Mouse (Mus musculus) monocyte, adult 2 months (primary cell): ENCODE results near the gene Arhgef12.

Source experiments
- DNase-seq, 2 experiments: peaks; one replicate each; pipeline ENCODE4 v3.0.0; 2022; ENCODE audit warnings: low spot score in 2 of 2, low read depth in 1 of 2

Gene Arhgef12

DNA sequence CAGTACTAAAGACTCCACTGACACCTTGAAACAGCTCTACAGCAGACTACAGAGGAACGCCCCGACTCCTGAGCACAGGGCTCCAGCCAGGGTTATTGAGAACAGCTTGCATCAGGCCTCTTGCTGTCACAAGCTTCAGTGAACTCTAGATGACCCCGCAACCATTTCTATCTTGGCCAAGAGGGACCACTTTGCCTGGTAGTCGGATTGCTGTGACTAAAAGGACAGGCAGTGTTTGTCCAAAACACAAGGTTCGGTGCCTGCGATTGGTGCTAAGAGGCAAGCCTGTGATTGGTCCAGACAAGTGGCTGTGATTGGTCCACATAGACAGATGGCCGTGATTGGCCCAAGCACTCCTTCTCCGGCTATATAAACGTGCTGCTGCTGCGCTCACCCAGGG lies 179.5 kb downstream of the Arhgef12 start:
- DNase-seq: no peak

DNA sequence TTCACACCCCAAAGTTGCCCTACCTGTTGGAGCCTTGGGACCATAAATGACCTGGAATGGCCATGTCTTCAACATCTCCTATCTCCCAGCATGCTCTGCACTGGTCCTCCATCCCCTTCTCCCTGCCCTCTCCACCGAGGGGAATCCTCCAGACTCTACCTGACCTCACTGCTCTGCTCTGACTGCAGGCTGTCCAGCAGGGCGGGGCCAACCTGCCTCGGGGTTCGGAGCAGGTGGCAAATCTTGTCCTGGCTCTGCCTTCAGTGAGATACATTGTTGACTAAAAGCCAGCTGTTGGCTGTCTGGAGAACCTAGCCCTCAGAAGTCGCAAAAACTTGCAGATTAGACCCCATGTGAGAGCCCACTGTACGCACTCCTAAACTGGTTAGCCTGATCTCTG lies 180.5 kb downstream of the Arhgef12 start:
- DNase-seq: no peak

DNA sequence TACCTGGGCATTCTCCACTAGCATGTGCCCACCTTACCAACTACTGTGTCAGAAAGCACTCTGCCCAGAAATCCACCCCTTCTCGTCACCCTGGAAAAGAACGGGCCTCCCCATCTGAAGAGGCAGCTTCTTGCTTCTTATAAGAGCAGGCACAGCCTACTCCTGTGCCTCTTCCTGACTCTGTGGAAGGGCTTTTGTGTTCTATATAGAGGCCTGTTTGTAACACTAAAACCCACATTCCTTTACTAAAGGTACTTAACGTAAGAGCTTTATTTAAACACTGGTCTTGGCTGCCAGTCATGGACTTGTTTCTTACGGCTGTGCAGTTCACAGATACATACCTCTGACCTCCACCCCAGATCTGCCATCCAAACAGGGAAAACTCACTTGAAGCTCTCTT lies 185.2 kb downstream of the Arhgef12 start:
- DNase-seq: no peak

DNA sequence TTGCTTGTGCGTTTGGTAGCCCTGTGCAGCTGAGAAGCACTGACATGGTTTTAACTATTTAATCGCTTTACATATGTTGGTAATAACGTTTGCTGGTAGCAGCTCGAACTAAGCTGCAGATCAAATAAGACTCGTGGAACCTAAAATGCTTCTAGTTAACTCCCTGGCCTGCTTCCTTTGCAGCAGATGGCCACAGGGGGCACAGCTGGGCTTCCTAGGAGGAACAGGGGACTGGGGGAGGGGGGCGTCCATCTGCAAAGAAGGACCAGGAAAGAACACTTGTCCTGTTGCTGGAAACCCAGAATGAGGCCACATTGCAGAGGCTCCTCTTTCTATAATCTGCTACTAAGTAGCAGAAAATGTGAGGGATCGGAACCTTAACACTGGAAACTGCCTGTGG lies 186.8 kb downstream of the Arhgef12 start:
- DNase-seq: no peak

DNA sequence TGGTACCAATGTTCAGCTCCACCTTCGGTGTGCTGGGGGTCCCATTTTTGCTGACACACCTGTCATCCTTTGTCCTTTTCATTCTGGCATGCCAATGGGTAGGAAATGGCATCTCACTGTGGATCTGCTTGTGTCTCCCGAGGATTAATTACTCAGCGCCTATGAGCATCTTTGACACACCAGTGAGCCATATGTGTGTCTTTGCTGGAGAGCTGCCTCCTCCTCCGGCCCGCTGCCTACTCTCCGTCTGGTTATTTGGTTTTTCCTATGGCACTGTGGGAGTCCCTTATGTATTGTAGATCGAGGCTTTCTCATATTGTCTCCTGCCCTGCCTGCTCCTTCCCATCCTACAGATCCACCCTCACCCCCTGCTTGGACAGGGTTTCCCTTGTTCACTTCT lies 189.1 kb downstream of the Arhgef12 start:
- DNase-seq: no peak
